Mouse (Mus musculus): Measurements from ENCODE around the gene Ocel1. TPM values are rescaled to one million over a fixed set of nuclear protein-coding genes. Genes with fewer than 3 reads are reported as not detected.
"Not testable (repeated sequence)": the region's sequence is repeated elsewhere in the genome, so short reads cannot be mapped to it uniquely, and the experiment has no call there.

Gene Ocel1
- 6.4 and 7.4 TPM in 2 replicates for total RNA-seq (2014; fragmentation: Nextera tagmentation)
- total RNA-seq (2017), result 8.1 and 13.8 TPM in 2 replicates

- ATAC-seq (replicated peaks; ENCODE audit: low FRiP score, low TSS enrichment, poor library complexity, severe bottlenecking), result peak; percentile 79
Measured at GRCm38 (mm10) chr8:71371236-71371848, at the start of gene Ocel1. TSS of gene Ocel1 (plus strand) at chr8:71371298.

- no peak for ATAC-seq (replicated peaks; ENCODE audit: low FRiP score, low TSS enrichment, poor library complexity, severe bottlenecking)
Measured at GRCm38 (mm10) chr8:71322939-71323338, 48.2 kb upstream of the Ocel1 start.

GRCm38 (mm10) chr8:71324848-71325247, 46.2 kb upstream of the Ocel1 start:
- ATAC-seq (replicated peaks; ENCODE audit: low FRiP score, low TSS enrichment, poor library complexity, severe bottlenecking), result peak; percentile 72

- not testable (repeated sequence) for ATAC-seq (replicated peaks; ENCODE audit: low FRiP score, low TSS enrichment, poor library complexity, severe bottlenecking)
Measured at GRCm38 (mm10) chr8:71337834-71338233, 33.3 kb upstream of the Ocel1 start.

GRCm38 (mm10) chr8:71340625-71341024, 30.5 kb upstream of the Ocel1 start:
- ATAC-seq (replicated peaks; ENCODE audit: low FRiP score, low TSS enrichment, poor library complexity, severe bottlenecking), result 0 out of 2 replicates have a peak, but pooled peaks have one; percentile 42

- ATAC-seq (replicated peaks; ENCODE audit: low FRiP score, low TSS enrichment, poor library complexity, severe bottlenecking), result no peak
Measured at GRCm38 (mm10) chr8:71346581-71346980, 24.5 kb upstream of the Ocel1 start.

- ATAC-seq (replicated peaks; ENCODE audit: low FRiP score, low TSS enrichment, poor library complexity, severe bottlenecking), result no peak
Measured at GRCm38 (mm10) chr8:71351117-71351516, 20.0 kb upstream of the Ocel1 start.

GRCm38 (mm10) chr8:71351520-71351919, 19.6 kb upstream of the Ocel1 start:
- no peak for ATAC-seq (replicated peaks; ENCODE audit: low FRiP score, low TSS enrichment, poor library complexity, severe bottlenecking)

GRCm38 (mm10) chr8:71358026-71358425, 13.1 kb upstream of the Ocel1 start:
- no peak for ATAC-seq (replicated peaks; ENCODE audit: low FRiP score, low TSS enrichment, poor library complexity, severe bottlenecking)

- ATAC-seq (replicated peaks; ENCODE audit: low FRiP score, low TSS enrichment, poor library complexity, severe bottlenecking), result peak; percentile 85
Measured at GRCm38 (mm10) chr8:71366771-71367528, 4.1 kb upstream of the Ocel1 start, which contains the start of gene Use1. TSS of gene Use1 (plus strand) at chr8:71366848.

GRCm38 (mm10) chr8:71367529-71368176, 3.4 kb upstream of the Ocel1 start:
- ATAC-seq (replicated peaks; ENCODE audit: low FRiP score, low TSS enrichment, poor library complexity, severe bottlenecking), result no peak; the same call in 1 of the 2 replicates

- no peak for ATAC-seq (replicated peaks; ENCODE audit: low FRiP score, low TSS enrichment, poor library complexity, severe bottlenecking)
Measured at GRCm38 (mm10) chr8:71368366-71368765, 2.7 kb upstream of the Ocel1 start.

- no peak for ATAC-seq (replicated peaks; ENCODE audit: low FRiP score, low TSS enrichment, poor library complexity, severe bottlenecking)
Measured at GRCm38 (mm10) chr8:71369040-71369718, 1.9 kb upstream of the Ocel1 start.

- ATAC-seq (replicated peaks; ENCODE audit: low FRiP score, low TSS enrichment, poor library complexity, severe bottlenecking), result no peak
Measured at GRCm38 (mm10) chr8:71370711-71371235, 325 bp upstream of the Ocel1 start.

GRCm38 (mm10) chr8:71372427-71372826, 1.3 kb downstream of the Ocel1 start:
- ATAC-seq (replicated peaks; ENCODE audit: low FRiP score, low TSS enrichment, poor library complexity, severe bottlenecking), result no peak

- ATAC-seq (replicated peaks; ENCODE audit: low FRiP score, low TSS enrichment, poor library complexity, severe bottlenecking), result no peak
Measured at GRCm38 (mm10) chr8:71373000-71373399, 1.9 kb downstream of the Ocel1 start.

GRCm38 (mm10) chr8:71374616-71375206, 3.6 kb downstream of the Ocel1 start:
- no peak for ATAC-seq (replicated peaks; ENCODE audit: low FRiP score, low TSS enrichment, poor library complexity, severe bottlenecking)

GRCm38 (mm10) chr8:71375581-71376422, 4.7 kb downstream of the Ocel1 start:
- ATAC-seq (replicated peaks; ENCODE audit: low FRiP score, low TSS enrichment, poor library complexity, severe bottlenecking), result peak; percentile 21
